Mouse (Mus musculus) kidney, adult 2 months (tissue): ENCODE measurements at regions not wholly inside any gene's neighbourhood (a gene's known extent, or its start where the extent isn't known, plus 50 kb on each side); places are given as distances from the start of the nearest gene placed in this dataset.

ENCODE experiments used
- CTCF ChIP-seq: fragments of 200-500 bp; conservative IDR thresholded peaks from 2 replicates; pipeline ENCODE4 v1.5.1; 2011; ENCODE audit warnings: low read depth, mild to moderate bottlenecking, control low read depth, low read length, moderate library complexity, mixed read lengths; ENCODE audit not compliant: insufficient read depth, insufficient read length
- POLR2A ChIP-seq: fragments of 200-500 bp; IDR thresholded peaks from one replicate; pipeline ENCODE4 v1.6.1; 2011; ENCODE audit warnings: low read depth, low read length, control low read depth

- TF ChIP-seq CTCF (no peak), POLR2A (no peak)
Measured at GRCm38 (mm10) chr17:88265291-88265690, 175.2 kb upstream of the Foxn2 start.
